Mouse (Mus musculus) stomach, embryonic 14.5 days (tissue): Measurements from ENCODE around the gene Usp21. TPM values are rescaled to one million over a fixed set of nuclear protein-coding genes. Genes with fewer than 3 reads are reported as not detected.

ENCODE experiments used
- ATAC-seq: fragments of 200-750 bp; cut with Nextera tagmentation; 2 replicates; pipeline ENCODE4 v1.8.0; 2017; ENCODE audit warnings: low read depth, moderate TSS enrichment; ENCODE audit not compliant: insufficient number of reproducible peaks, insufficient read depth, low FRiP score
- H3K27ac ChIP-seq: fragments of 300-500 bp; sonication (generic); 2 replicates; pipeline ENCODE4 v1.5.1; 2014; ENCODE audit warnings: mild to moderate bottlenecking, low read length, moderate library complexity, mixed read lengths
- H3K27me3 ChIP-seq: fragments of 300-500 bp; sonication (generic); 2 replicates; pipeline ENCODE4 v1.6.1; 2014; ENCODE audit warnings: low read length, control low read depth, mixed read lengths; ENCODE audit not compliant: control insufficient read depth, insufficient read depth
- H3K36me3 ChIP-seq: fragments of 300-500 bp; sonication (generic); 2 replicates; pipeline ENCODE4 v1.6.1; 2014; ENCODE audit warnings: mild to moderate bottlenecking, control low read depth, low read length, moderate library complexity, mixed read lengths; ENCODE audit not compliant: control insufficient read depth, insufficient read depth
- H3K4me1 ChIP-seq: fragments of 300-500 bp; sonication (generic); 2 replicates; pipeline ENCODE4 v1.6.1; 2014; ENCODE audit warnings: low read length, control low read depth, mixed read lengths; ENCODE audit not compliant: control insufficient read depth, insufficient read depth
- H3K4me2 ChIP-seq: fragments of 300-500 bp; sonication (generic); replicated peaks from 2 replicates; pipeline ENCODE4 v1.6.1; 2014; ENCODE audit warnings: low read depth, low read length, control low read depth
- H3K4me3 ChIP-seq: fragments of 300-500 bp; sonication (generic); 2 replicates; pipeline ENCODE4 v1.5.1; 2014; ENCODE audit warnings: low read depth, low read length, control low read depth
- H3K9ac ChIP-seq: fragments of 300-500 bp; sonication (generic); replicated peaks from 2 replicates; pipeline ENCODE4 v1.6.1; 2014; ENCODE audit warnings: low read depth, mild to moderate bottlenecking, control low read depth, low read length, moderate library complexity, mixed read lengths
- H3K9me3 ChIP-seq: fragments of 300-500 bp; sonication (generic); 2 replicates; pipeline ENCODE4 v1.6.1; 2016; ENCODE audit warnings: low read depth, low read length, control low read depth; ENCODE audit not compliant: control insufficient read depth
- WGBS: fragments of 180-500 bp; shearing (Covaris S2); extraction: QIAGEN DNeasy Blood & Tissue Kit; methylation state at CpG from one replicate; pipeline ENCODE4 v1.1.7; 2014; 5-methylcytosine and 5-hydroxymethylcytosine counted together
- polyA plus RNA-seq: library from polyadenylated mRNA; unstranded; fragments of >200 nt; fragmentation: Nextera tagmentation; extraction: Ambion mirVana; gene quantifications from 2 replicates; pipeline ENCODE4 v1.2.1, GENCODE M21; 2014

Usp21 gene
- polyA plus RNA-seq, 1 experiment from 2014 or later = 70.6 TPM

- Histone ChIP-seq H3K9me3 (no peaks in the 10 kb centered on the region), H3K9ac (peak overlapping the region; percentile 68; the same call in 1 of the 2 replicates), H3K4me2 (peak overlapping the region; percentile 82), H3K27ac (no peak overlapping the region), H3K27me3 (no peaks in the 10 kb centered on the region), H3K4me3 (peak overlapping the region; percentile 63), H3K36me3 (peaks cover 17% of the 10 kb centered on the region), H3K4me1 (peaks cover 7% of the 10 kb centered on the region; the same call in 1 of the 2 replicates)
- no peak for ATAC-seq
- WGBS = 81% methylated on average over 3 of the region's 3 CpGs
Observed at GRCm38 (mm10) chr1:171293351-171293750, 5.6 kb upstream of the Usp21 start.

GRCm38 (mm10) chr1:171288328-171288727, 537 bp upstream of the Usp21 start:
- no peaks in the 10 kb centered on the region for H3K9me3 ChIP-seq
- peaks cover 15% of the 10 kb centered on the region for H3K4me1 ChIP-seq
- WGBS = 57% methylated on average over 4 of the region's 4 CpGs
- ATAC-seq = no peak
- peak overlapping the region; percentile 48; the same call in 1 of the 2 replicates for H3K27ac ChIP-seq
- no peaks in the 10 kb centered on the region for H3K27me3 ChIP-seq
- H3K36me3 ChIP-seq = peaks cover 40% of the 10 kb centered on the region
- peak overlapping the region; percentile 27 for H3K4me2 ChIP-seq
- no peak overlapping the region; the same call in 1 of the 2 replicates for H3K9ac ChIP-seq
- 0 out of 2 replicates have a peak overlapping the region, but pooled peaks have one; percentile 90 for H3K4me3 ChIP-seq

- no peak for ATAC-seq
- Histone ChIP-seq H3K27ac (no peak overlapping the region), H3K36me3 (peaks cover 51% of the 10 kb centered on the region), H3K4me3 (0 out of 2 replicates have a peak overlapping the region, but pooled peaks have one; percentile 90), H3K9ac (no peak overlapping the region; the same call in 1 of the 2 replicates), H3K9me3 (no peaks in the 10 kb centered on the region), H3K27me3 (no peaks in the 10 kb centered on the region), H3K4me1 (peaks cover 17% of the 10 kb centered on the region), H3K4me2 (peak overlapping the region; percentile 56)
- WGBS = 94% methylated on average over 19 of the region's 19 CpGs
Observed at GRCm38 (mm10) chr1:171286517-171286916, 1.3 kb downstream of the Usp21 start.

- H3K27me3 ChIP-seq = no peaks in the 10 kb centered on the region
- peak overlapping the region; percentile 18; the same call in 1 of the 2 replicates for H3K9ac ChIP-seq
- H3K27ac ChIP-seq = no peak overlapping the region
- 0 out of 2 replicates have a peak overlapping the region, but pooled peaks have one; percentile 10 for H3K4me2 ChIP-seq
- WGBS = 81% methylated on average over 20 of the region's 20 CpGs
- ATAC-seq = no peak
- H3K9me3 ChIP-seq = no peaks in the 10 kb centered on the region
- peaks cover 51% of the 10 kb centered on the region for H3K36me3 ChIP-seq
- no peak overlapping the region for H3K4me3 ChIP-seq
- H3K4me1 ChIP-seq = peaks cover 18% of the 10 kb centered on the region
Observed at GRCm38 (mm10) chr1:171285096-171285892, 2.5 kb downstream of the Usp21 start.

- ATAC-seq = no peak
- Histone ChIP-seq H3K36me3 (peaks cover 45% of the 10 kb centered on the region), H3K4me1 (peaks cover 26% of the 10 kb centered on the region), H3K27ac (no peak overlapping the region), H3K4me2 (0 out of 2 replicates have a peak overlapping the region, but pooled peaks have one; percentile 10), H3K4me3 (no peak overlapping the region), H3K9me3 (no peaks in the 10 kb centered on the region), H3K27me3 (no peaks in the 10 kb centered on the region), H3K9ac (no peak overlapping the region)
- WGBS = 91% methylated on average over 15 of the region's 15 CpGs
Observed at GRCm38 (mm10) chr1:171284491-171284890, 3.3 kb downstream of the Usp21 start.

GRCm38 (mm10) chr1:171283188-171284160, 4.3 kb downstream of the Usp21 start:
- Histone ChIP-seq H3K4me2 (no peak overlapping the region), H3K36me3 (peaks cover 38% of the 10 kb centered on the region), H3K27ac (no peak overlapping the region), H3K9ac (no peak overlapping the region), H3K9me3 (no peaks in the 10 kb centered on the region), H3K4me1 (peaks cover 28% of the 10 kb centered on the region), H3K27me3 (no peaks in the 10 kb centered on the region), H3K4me3 (no peak overlapping the region)
- no peak for ATAC-seq
- 91% methylated on average over 18 of the region's 18 CpGs for WGBS

- no peak overlapping the region for H3K27ac ChIP-seq
- no peaks in the 10 kb centered on the region for H3K9me3 ChIP-seq
- peaks cover 24% of the 10 kb centered on the region for H3K4me1 ChIP-seq
- H3K36me3 ChIP-seq = peaks cover 48% of the 10 kb centered on the region
- H3K9ac ChIP-seq = no peak overlapping the region
- peak overlapping the region; percentile 62; the same call in 1 of the 2 replicates for H3K4me2 ChIP-seq
- 77% methylated on average over 18 of the region's 18 CpGs for WGBS
- H3K4me3 ChIP-seq = peak overlapping the region; percentile 45; the same call in 1 of the 2 replicates
- H3K27me3 ChIP-seq = no peaks in the 10 kb centered on the region
- no peak for ATAC-seq
Observed at GRCm38 (mm10) chr1:171282086-171282805, 5.5 kb downstream of the Usp21 start.
